Mouse (Mus musculus) CH12.LX (cell line): ENCODE measurements around the gene Flt3l. TPM values are rescaled to one million over a fixed set of nuclear protein-coding genes. Genes with fewer than 3 reads are reported as not detected.
"Not testable (repeated sequence)": the region's sequence is repeated elsewhere in the genome, so short reads cannot be mapped to it uniquely, and the experiment has no call there.

Experiments used
- DNase-seq: peaks from one replicate; pipeline ENCODE4 v3.0.0-alpha.2; 2013; ENCODE audit errors: extremely low read depth
- H3K27ac ChIP-seq: 2 replicates; pipeline ENCODE4 v1.5.1; 2012; ENCODE audit warnings: low read depth, mild to moderate bottlenecking, control low read depth, moderate library complexity; ENCODE audit not compliant: insufficient read depth
- H3K27me3 ChIP-seq: replicated peaks from 2 replicates; pipeline ENCODE3; 2012; ENCODE audit warnings: inconsistent platforms
- H3K36me3 ChIP-seq, 2 experiments: replicated peaks in 1 of 2; 2 replicates each; pipeline versions ENCODE3 to v1.6.1; 2012; ENCODE audit warnings: inconsistent platforms in 1 of 2, low read length in 1 of 2, mild to moderate bottlenecking in 1 of 2, mixed read lengths in 1 of 2, moderate library complexity in 1 of 2; ENCODE audit not compliant: control insufficient read depth in 1 of 2, insufficient read depth in 1 of 2
- H3K4me1 ChIP-seq, 2 experiments: 2 replicates each; pipeline ENCODE4 v1.6.1; 2012; ENCODE audit warnings: inconsistent platforms in 1 of 2, moderate library complexity in 1 of 2; ENCODE audit not compliant: insufficient read depth in 2 of 2, control insufficient read depth in 1 of 2
- H3K4me2 ChIP-seq: 2 replicates; pipeline ENCODE4 v1.6.1; 2012; ENCODE audit warnings: low read depth, mild to moderate bottlenecking, control low read depth; ENCODE audit not compliant: poor library complexity, insufficient read depth, severe bottlenecking
- H3K4me3 ChIP-seq, 3 experiments: fragments of 150-350 bp in 1 of 3; sonication (generic) in 1 of 3; replicated peaks in 1 of 3; 2 replicates each; pipeline versions ENCODE3 to v1.5.1; 2011 to 2012; ENCODE audit warnings: low read depth in 2 of 3, low read length in 2 of 3, mild to moderate bottlenecking in 2 of 3, moderate library complexity in 2 of 3, control low read depth in 1 of 3, improper control_type of control experiment in 1 of 3, inconsistent platforms in 1 of 3, mixed read lengths in 1 of 3; ENCODE audit not compliant: poor library complexity in 1 of 3
- H3K79me2 ChIP-seq: replicated peaks from 2 replicates; pipeline ENCODE4 v1.6.1; 2012; ENCODE audit warnings: mild to moderate bottlenecking, moderate library complexity; ENCODE audit not compliant: control insufficient read depth, poor library complexity, insufficient read depth, severe bottlenecking; ENCODE audit errors: extremely low read depth
- H3K9ac ChIP-seq: 2 replicates; pipeline ENCODE4 v1.6.1; 2012; ENCODE audit warnings: low read depth, mild to moderate bottlenecking, control low read depth, moderate library complexity; ENCODE audit not compliant: insufficient read depth
- H3K9me3 ChIP-seq: replicated peaks from 2 replicates; pipeline ENCODE3; 2012; ENCODE audit warnings: low read length, inconsistent platforms, mixed read lengths
- CHD1 ChIP-seq: IDR thresholded peaks from 2 replicates; pipeline ENCODE4 v1.6.1; 2012; ENCODE audit warnings: low read depth, low read length, improper control_type of control experiment, inconsistent platforms
- CHD2 ChIP-seq: IDR thresholded peaks from 2 replicates; pipeline ENCODE4 v1.6.1; 2011; ENCODE audit warnings: low read length, improper control_type of control experiment
- CTCF ChIP-seq, 2 experiments: IDR thresholded peaks in 1 of 2; conservative IDR thresholded peaks in 1 of 2; 2 replicates each; pipeline ENCODE4 v1.5.1; 2011 to 2012; ENCODE audit warnings: low read depth in 2 of 2, low read length in 2 of 2, improper control_type of control experiment in 1 of 2, inconsistent platforms in 1 of 2, mild to moderate bottlenecking in 1 of 2, moderate library complexity in 1 of 2
- E2F4 ChIP-seq: IDR thresholded peaks from 2 replicates; pipeline ENCODE4 v1.6.1; 2011; ENCODE audit warnings: low read depth, low read length, improper control_type of control experiment; ENCODE audit not compliant: insufficient replicate concordance
- GABPA ChIP-seq: IDR thresholded peaks from 2 replicates; pipeline ENCODE4 v1.6.1; 2012; ENCODE audit warnings: low read depth, low read length, improper control_type of control experiment, inconsistent platforms; ENCODE audit not compliant: insufficient replicate concordance
- HCFC1 ChIP-seq: IDR thresholded peaks from 2 replicates; pipeline ENCODE4 v1.6.1; 2012; ENCODE audit warnings: low read depth, mild to moderate bottlenecking, inconsistent platforms, low read length, improper control_type of control experiment
- IRF4 ChIP-seq: IDR thresholded peaks from 2 replicates; pipeline ENCODE4 v1.6.1; 2014; ENCODE audit warnings: low read depth, mild to moderate bottlenecking, inconsistent platforms, low read length, improper control_type of control experiment
- KAT2A ChIP-seq: IDR thresholded peaks from 2 replicates; pipeline ENCODE4 v1.6.1; 2012; ENCODE audit warnings: low read length, improper control_type of control experiment, inconsistent platforms; ENCODE audit not compliant: insufficient replicate concordance
- MAFK ChIP-seq: IDR thresholded peaks from 2 replicates; pipeline ENCODE4 v1.6.1; 2011; ENCODE audit warnings: low read length, improper control_type of control experiment; ENCODE audit not compliant: insufficient replicate concordance
- MAX ChIP-seq: IDR thresholded peaks from 2 replicates; pipeline ENCODE4 v1.6.1; 2011; ENCODE audit warnings: low read length, improper control_type of control experiment
- MXI1 ChIP-seq: IDR thresholded peaks from 2 replicates; pipeline ENCODE4 v1.6.1; 2011; ENCODE audit warnings: mild to moderate bottlenecking, low read depth, low read length, improper control_type of control experiment
- MYC ChIP-seq: IDR thresholded peaks from 2 replicates; pipeline ENCODE4 v1.6.1; 2011; ENCODE audit warnings: low read depth, mild to moderate bottlenecking, improper control_type of control experiment, low read length
- NELFE ChIP-seq: IDR thresholded peaks from 2 replicates; pipeline ENCODE4 v1.6.1; 2011; ENCODE audit warnings: low read depth, low read length, improper control_type of control experiment
- RCOR1 ChIP-seq: conservative IDR thresholded peaks from 2 replicates; pipeline ENCODE4 v1.6.1; 2012; ENCODE audit warnings: low read depth, mild to moderate bottlenecking, inconsistent platforms, low read length, improper control_type of control experiment
- SIN3A ChIP-seq: IDR thresholded peaks from 2 replicates; pipeline ENCODE4 v1.6.1; 2012; ENCODE audit warnings: low read length, improper control_type of control experiment, inconsistent platforms
- TBP ChIP-seq: conservative IDR thresholded peaks from 2 replicates; pipeline ENCODE4 v1.6.1; 2011; ENCODE audit warnings: low read depth, low read length, improper control_type of control experiment
- TCF12 ChIP-seq: IDR thresholded peaks from 2 replicates; pipeline ENCODE4 v1.6.1; 2014; ENCODE audit warnings: low read depth, mild to moderate bottlenecking, inconsistent platforms, low read length, improper control_type of control experiment
- UBTF ChIP-seq: IDR thresholded peaks from 2 replicates; pipeline ENCODE4 v1.6.1; 2012; ENCODE audit warnings: low read depth, mild to moderate bottlenecking, inconsistent platforms, low read length, improper control_type of control experiment, moderate library complexity
- USF1 ChIP-seq: IDR thresholded peaks from 2 replicates; pipeline ENCODE4 v1.6.1; 2014; ENCODE audit warnings: low read depth, mild to moderate bottlenecking, inconsistent platforms, low read length, improper control_type of control experiment
- USF2 ChIP-seq: conservative IDR thresholded peaks from 2 replicates; pipeline ENCODE4 v1.6.1; 2011; ENCODE audit warnings: low read depth, low read length, improper control_type of control experiment
- ZC3H11A ChIP-seq: IDR thresholded peaks from 2 replicates; pipeline ENCODE4 v1.6.1; 2012; ENCODE audit warnings: low read depth, mild to moderate bottlenecking, inconsistent platforms, low read length, improper control_type of control experiment
- ZKSCAN1 ChIP-seq: IDR thresholded peaks from 2 replicates; pipeline ENCODE4 v1.6.1; 2012; ENCODE audit warnings: low read depth, inconsistent platforms, low read length, improper control_type of control experiment, borderline replicate concordance
- ZMIZ1 ChIP-seq: IDR thresholded peaks from 2 replicates; pipeline ENCODE4 v1.6.1; 2012; ENCODE audit warnings: low read depth, mild to moderate bottlenecking, inconsistent platforms, low read length, improper control_type of control experiment
- ZNF384 ChIP-seq: IDR thresholded peaks from 2 replicates; pipeline ENCODE4 v1.6.1; 2012; ENCODE audit warnings: low read depth, low read length, improper control_type of control experiment, inconsistent platforms
- dilution Hi-C: fragments of 300-500 bp; cut with MboI; formaldehyde crosslinking; loops from 2 replicates; pipeline ENCODE4 v1.14.3; 2020; ENCODE audit warnings: low sequenced_read_pairs; ENCODE audit not compliant: extremely low pct_unique_long_range_greater_than_20kb, extremely low pct_ligation_motif_present
- in situ Hi-C: fragments of 300-500 bp; cut with MboI; formaldehyde crosslinking; loops from 3 replicates; pipeline ENCODE4 v1.14.3; 2019; ENCODE audit warnings: low sequenced_read_pairs, low pct_ligation_motif_present, low pct_unique_long_range_greater_than_20kb, mixed read lengths
- polyA plus RNA-seq: library from polyadenylated mRNA; unstranded; fragments of >175 nt; gene quantifications from 2 replicates; pipeline ENCODE4 v1.2.1, GENCODE M21; 2012; ENCODE audit warnings: low read depth; ENCODE audit not compliant: insufficient read length
- total RNA-seq, 2 experiments: library from RNA; depleted of rRNA; stranded (reverse); fragments of 300-350 nt in 1 of 2; fragments of >200 nt in 1 of 2; gene quantifications; 2 replicates each; pipeline ENCODE4 v1.2.3; 2012 to 2014

Flt3l gene
- total and polyA plus RNA-seq, 3 experiments, result 4.6 to 14.9 (median 4.9) TPM

DNA sequence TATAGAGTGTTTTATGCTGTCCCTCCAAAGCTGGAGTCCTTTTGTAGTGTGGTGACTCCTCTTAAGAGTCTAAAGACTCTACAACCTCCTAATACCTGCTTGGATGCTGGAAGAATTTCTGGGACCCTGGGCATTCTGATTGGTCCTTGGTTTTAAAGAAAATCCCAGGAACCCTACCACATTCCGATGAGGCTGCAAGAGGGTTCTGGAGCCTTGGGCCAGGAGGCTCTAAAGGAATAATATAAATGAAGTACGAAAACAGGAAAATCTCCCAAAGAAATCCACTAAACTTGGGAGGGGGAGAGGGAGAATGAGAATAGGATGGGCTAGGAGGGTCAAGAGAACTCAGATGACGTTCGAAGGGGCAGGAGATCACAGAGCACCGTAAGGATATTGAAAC, 17.4 kb upstream of the Flt3l start:
- TF ChIP-seq SIN3A (no peak), ZC3H11A (no peak), USF2 (no peak), IRF4 (no peak), NELFE (no peak), CHD2 (no peak), MAFK (no peak), CHD1 (no peak), HCFC1 (no peak), CTCF (conservative IDR thresholded peaks at IDR 0.05 in 1 of 2, IDR thresholded peaks at IDR 0.05 in 1 of 2; ENCODE audit: low read depth in 2 of 2, low read length in 2 of 2) (no peak), ZNF384 (no peak), USF1 (no peak), TBP (no peak), ZKSCAN1 (no peak)
- TF ChIP-seq, all 38 proteins: peak for 0
- no peaks in the 10 kb centered on the region for H3K9me3 ChIP-seq
- in situ Hi-C loops, result no loop called here
- peaks cover 0 to 35% of the 10 kb centered on the region in 2 experiments for H3K36me3 ChIP-seq
- peak overlapping the region; percentile 62 to 90 (median 74) for H3K4me3 ChIP-seq
- DNase-seq, result no peak
- peak overlapping the region; percentile 96 for H3K9ac ChIP-seq
- H3K4me2 ChIP-seq, result peak overlapping the region; percentile 78
- dilution Hi-C loops, result no loop called here
- peaks cover 5 to 36% of the 10 kb centered on the region in 2 experiments for H3K4me1 ChIP-seq
- H3K79me2 ChIP-seq, result no peaks in the 10 kb centered on the region
- no peaks in the 10 kb centered on the region for H3K27me3 ChIP-seq
- peak overlapping the region; percentile 83; the same call in 1 of the 2 replicates for H3K27ac ChIP-seq

DNA sequence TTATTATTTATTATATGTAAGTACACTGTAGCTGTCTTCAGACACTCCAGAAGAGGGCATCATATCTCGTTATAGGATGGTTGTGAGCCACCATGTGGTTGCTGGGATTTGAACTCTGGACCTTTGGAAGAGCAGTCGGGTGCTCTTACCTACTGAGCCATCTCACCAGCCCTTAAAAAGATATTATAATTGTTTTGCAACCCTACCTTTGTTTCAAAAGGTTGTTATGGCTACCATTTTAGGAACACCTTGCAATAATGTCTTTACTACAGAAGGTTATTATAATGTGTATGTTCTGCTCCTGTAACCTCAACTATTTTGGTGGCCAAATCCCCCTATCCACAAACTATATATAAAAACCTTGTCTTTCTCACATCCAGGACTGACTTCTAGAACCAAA, 16.8 kb upstream of the Flt3l start:
- H3K27me3 ChIP-seq, H3K79me2 ChIP-seq, dilution Hi-C loops: not testable (repeated sequence)
- TF ChIP-seq CTCF (conservative IDR thresholded peaks at IDR 0.05 in 1 of 2, IDR thresholded peaks at IDR 0.05 in 1 of 2; ENCODE audit: low read depth in 2 of 2, low read length in 2 of 2), result 0 out of 4 replicates have a peak, but pooled peaks of 1 of the 2 experiments have one; percentile 10
- peak; percentile 60; the same call in 1 of the 2 replicates for TF ChIP-seq TBP
- TF ChIP-seq, all 38 proteins: peak for 2; not testable (repeated sequence) for 36
- peaks cover 5 to 38% of the 10 kb centered on the region in 2 experiments for H3K4me1 ChIP-seq
- peak overlapping the region in 1 of 3 experiments; percentile 74 for H3K4me3 ChIP-seq
- H3K9me3 ChIP-seq, H3K27ac ChIP-seq, H3K9ac ChIP-seq, DNase-seq, in situ Hi-C loops: not testable (repeated sequence)
- peaks cover 0 to 35% of the 10 kb centered on the region in 2 experiments for H3K36me3 ChIP-seq
- 0 out of 2 replicates have a peak overlapping the region, but pooled peaks have one; percentile 78 for H3K4me2 ChIP-seq

DNA sequence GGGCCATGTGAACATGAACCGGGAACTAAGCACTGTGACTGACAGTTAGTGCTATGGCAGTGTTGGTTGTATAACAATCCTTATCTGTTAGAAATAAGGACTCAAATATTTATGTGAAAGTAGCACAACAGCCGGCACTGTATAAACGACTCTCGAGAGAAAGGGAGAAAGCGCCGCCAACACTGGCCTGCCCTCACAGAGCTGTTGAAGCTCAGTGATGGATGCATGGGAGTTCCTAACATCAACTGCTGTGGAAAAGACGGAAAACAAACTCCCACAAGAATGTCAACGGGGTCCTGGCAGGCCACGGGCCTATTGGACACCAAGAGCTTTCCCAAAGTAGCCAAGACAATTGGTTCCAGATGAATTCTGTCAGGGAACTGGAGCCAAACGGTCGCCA, 15.1 kb upstream of the Flt3l start:
- H3K9me3 ChIP-seq, result no peaks in the 10 kb centered on the region
- H3K4me2 ChIP-seq, result no peak overlapping the region
- dilution Hi-C loops, result no loop called here
- H3K4me1 ChIP-seq, result peaks cover 5 to 38% of the 10 kb centered on the region in 2 experiments
- H3K9ac ChIP-seq, result no peak overlapping the region
- H3K4me3 ChIP-seq, result no peak overlapping the region
- H3K27me3 ChIP-seq, result no peaks in the 10 kb centered on the region
- H3K79me2 ChIP-seq, result no peaks in the 10 kb centered on the region
- TF ChIP-seq UBTF, result no peak
- TF ChIP-seq E2F4, result no peak
- TF ChIP-seq ZNF384, result no peak
- no peak for TF ChIP-seq KAT2A
- no peak for TF ChIP-seq MXI1
- TF ChIP-seq TCF12, result no peak
- TF ChIP-seq HCFC1, result no peak
- no peak for TF ChIP-seq RCOR1
- no peak for TF ChIP-seq TBP
- no peak for TF ChIP-seq MAX
- no peak for TF ChIP-seq ZMIZ1
- no peak for TF ChIP-seq CTCF (conservative IDR thresholded peaks at IDR 0.05 in 1 of 2, IDR thresholded peaks at IDR 0.05 in 1 of 2; ENCODE audit: low read depth in 2 of 2, low read length in 2 of 2)
- TF ChIP-seq USF2, result no peak
- no peak for TF ChIP-seq CHD1
- TF ChIP-seq CHD2, result no peak
- no peak for TF ChIP-seq GABPA
- no peak for TF ChIP-seq USF1
- TF ChIP-seq MYC, result no peak
- no peak for TF ChIP-seq SIN3A
- TF ChIP-seq, all 38 proteins: peak for 0
- H3K36me3 ChIP-seq, result peaks cover 0 to 40% of the 10 kb centered on the region in 2 experiments
- H3K27ac ChIP-seq, result no peak overlapping the region
- DNase-seq, result no peak
- in situ Hi-C loops, result no loop called here
